Mouse (Mus musculus) testis, postnatal 14 days (tissue): ENCODE data around the gene Cir1.

Source experiments
- DNase-seq: peaks from one replicate; pipeline ENCODE4 v3.0.0; 2021; ENCODE audit warnings: low spot score

Gene Cir1

DNA sequence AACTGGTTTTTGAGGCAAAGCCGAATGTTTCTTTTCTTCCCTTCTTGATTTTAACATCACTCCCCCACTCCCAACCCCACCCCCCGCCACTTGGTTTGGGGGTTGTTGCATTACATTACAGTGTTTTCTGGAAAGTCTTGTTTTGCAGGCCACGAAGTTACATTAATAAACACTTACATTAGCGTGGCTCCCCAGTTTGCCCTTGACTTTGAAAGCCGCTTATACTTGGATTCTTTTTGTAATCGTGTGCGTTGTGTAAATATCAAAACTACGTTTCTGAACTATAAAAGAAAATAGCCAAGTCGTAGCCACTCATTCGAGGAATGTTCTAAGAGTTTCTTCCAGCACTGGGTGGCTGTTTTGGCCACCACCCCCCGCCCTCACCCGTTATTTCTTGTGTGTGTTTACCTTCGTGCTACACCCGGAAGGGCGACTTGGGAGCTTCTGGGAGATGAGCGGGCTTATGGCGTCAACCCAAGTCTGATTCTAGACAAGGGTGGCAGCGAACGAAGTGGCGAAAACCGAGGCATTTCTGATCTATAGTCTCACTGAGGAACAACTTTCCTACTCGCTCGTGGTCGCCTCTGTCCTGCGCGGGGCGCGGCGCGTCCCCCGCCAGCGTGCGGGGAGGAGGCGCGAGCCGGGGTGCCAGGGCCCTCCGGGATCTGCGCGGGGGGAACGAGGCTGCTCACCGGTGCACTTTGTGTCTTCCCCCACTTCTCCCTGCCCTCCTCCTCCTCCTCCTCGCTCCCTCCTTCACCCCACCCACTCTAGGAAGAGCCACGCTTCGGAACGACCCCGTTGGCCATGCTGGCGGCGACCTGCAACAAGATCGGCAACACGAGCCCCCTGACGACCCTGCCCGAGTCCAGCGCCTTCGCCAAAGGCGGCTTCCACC is 39.9 kb downstream of the Cir1 start:
- peak; percentile 21 for DNase-seq

- peak; percentile 85 for DNase-seq
Observed at GRCm38 (mm10) chr2:73271459-73272161, 40.9 kb downstream of the Cir1 start, which contains the start of gene Sp9. Gene Sp9 (plus strand): TSS chr2:73271925.

DNA sequence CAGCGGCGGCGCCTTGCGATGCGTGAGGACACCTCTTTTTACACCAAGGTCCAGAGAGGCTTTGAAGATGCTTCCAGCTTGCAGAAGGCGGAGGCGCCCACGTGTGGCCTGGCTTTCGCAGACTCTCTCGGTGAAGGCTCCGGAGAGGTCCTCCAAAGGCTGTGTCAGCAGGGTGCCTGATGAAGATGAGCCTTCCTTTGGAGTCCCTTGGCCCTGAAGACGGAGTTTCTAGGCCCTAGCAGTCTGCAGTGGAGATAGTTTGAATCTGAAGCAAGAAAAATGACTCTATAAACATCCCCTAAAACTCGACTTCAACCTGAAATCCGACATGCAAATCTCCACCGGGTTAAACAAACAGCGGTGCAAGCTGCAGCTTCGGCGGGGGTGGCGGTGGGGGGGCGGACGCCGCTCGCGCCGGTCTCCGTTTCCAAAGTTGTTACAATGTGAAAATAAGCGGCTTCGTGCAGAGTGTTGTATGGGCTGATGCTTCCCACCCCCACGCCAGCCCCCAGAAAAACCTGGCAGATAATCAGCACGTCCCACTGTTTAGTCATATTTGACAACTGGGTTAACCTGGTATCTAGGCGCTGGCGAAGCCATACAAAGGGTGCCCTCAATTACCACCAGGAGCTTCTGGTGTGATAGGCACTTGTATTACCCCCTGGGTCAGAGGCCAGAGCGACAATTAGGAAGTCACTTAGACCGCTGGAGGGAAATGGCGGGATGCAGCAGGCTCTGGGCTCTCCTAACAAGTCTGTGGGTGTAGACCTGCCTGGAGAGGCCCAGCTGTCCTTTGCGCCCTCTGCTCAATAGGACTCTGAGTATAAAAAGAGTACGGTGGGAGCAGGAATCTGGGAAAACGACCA is 41.7 kb downstream of the Cir1 start:
- DNase-seq, result peak; percentile 47

DNA sequence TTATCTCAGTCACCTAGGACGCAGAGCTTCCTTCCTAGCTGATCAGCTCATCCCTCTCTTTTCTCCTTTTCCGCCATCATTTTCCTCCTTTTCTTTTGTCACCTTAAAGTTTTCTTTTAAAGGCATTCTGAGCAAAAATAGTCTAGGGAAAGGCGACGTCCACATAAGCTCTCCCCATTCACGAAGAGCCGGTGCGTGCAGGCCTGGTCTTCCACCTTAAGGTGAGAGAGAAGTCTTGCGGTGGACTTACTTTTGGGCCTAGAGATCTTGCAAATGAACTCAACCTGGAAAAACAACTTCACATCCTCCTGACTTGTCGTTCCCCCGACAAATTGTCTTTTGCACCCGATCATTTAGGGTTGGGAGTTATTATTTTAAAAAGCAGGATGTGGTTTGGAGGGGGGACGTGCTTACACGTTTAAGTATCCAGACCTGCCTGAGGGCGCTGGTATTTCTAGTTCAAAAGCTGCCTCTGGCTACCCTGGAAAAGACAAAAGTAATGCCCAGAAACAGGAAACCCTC is 42.4 kb downstream of the Cir1 start:
- DNase-seq, result no peak

GRCm38 (mm10) chr2:73269666-73270065 is 42.8 kb downstream of the Cir1 start:
- DNase-seq, result no peak

DNA sequence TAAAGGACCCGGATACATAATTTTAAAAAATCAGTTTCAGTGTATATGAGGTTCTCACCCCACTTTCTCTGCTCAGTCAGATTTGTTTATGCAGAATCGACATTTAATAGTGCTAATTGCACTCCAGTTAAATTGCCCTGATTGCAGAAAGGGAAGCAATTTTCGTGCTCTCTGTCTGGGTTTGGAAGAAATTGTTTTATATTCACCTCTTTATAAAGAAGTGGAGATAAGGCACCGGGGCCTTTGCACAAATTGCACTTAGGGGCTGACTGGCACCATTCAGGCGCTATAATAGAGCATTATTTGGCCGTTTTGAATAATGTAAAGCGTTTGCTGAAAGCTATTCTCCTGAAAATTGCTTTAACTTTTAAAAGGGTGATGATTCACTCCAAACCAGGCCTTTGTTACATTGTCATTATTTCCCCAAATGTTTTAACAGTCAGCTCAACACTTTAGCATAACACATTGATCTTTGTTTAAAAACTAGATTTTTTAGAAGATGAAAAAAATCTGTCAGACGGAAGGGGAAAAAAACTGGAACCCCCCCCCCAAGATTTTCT is 43.6 kb downstream of the Cir1 start:
- DNase-seq, result no peak

- DNase-seq, result no peak
Observed at GRCm38 (mm10) chr2:73268281-73268680, 44.2 kb downstream of the Cir1 start.

DNA sequence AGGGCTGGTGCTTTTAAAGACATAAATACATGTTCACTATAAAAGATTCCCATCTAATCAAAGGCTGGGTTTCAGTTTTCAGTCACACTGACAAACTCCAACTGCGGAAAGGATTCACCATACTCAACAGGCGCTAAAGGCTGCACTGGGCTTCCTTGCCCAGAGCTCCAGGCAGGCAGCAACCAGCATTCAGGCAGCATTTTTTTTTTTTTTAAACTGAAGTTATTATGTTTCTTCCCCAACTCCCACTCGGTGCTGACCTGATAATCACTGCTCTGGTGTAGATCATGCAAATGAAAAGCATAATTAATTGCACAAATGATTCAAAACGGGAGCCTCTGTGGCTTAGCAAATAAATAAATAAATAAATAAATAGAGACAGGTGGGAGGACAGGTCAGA is 44.7 kb downstream of the Cir1 start:
- DNase-seq, result no peak

DNA sequence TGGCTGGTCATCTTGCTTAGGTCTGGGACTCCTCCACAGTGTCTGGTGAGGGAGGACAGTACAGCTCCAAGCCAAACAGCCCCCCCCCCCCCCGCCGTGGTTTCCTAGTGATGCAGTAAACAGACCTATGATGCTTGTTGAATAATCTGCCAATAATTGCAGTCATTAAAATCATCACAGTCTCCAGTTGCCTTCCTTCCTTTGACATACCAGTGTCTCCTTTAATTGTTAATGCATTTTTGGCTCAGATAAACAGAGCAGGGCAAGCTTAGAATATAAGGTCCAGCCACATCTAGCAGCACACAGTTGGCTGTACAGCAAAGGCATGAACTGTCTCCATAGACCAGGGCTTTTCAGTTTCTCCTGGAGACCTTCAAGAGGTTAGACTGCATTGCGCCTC is 45.3 kb downstream of the Cir1 start:
- DNase-seq, result no peak

- no peak for DNase-seq
Observed at GRCm38 (mm10) chr2:73266623-73267022, 45.9 kb downstream of the Cir1 start.

- DNase-seq, result no peak
Observed at GRCm38 (mm10) chr2:73266011-73266410, 46.5 kb downstream of the Cir1 start.

- no peak for DNase-seq
Observed at GRCm38 (mm10) chr2:73264611-73265195, 47.8 kb downstream of the Cir1 start.

DNA sequence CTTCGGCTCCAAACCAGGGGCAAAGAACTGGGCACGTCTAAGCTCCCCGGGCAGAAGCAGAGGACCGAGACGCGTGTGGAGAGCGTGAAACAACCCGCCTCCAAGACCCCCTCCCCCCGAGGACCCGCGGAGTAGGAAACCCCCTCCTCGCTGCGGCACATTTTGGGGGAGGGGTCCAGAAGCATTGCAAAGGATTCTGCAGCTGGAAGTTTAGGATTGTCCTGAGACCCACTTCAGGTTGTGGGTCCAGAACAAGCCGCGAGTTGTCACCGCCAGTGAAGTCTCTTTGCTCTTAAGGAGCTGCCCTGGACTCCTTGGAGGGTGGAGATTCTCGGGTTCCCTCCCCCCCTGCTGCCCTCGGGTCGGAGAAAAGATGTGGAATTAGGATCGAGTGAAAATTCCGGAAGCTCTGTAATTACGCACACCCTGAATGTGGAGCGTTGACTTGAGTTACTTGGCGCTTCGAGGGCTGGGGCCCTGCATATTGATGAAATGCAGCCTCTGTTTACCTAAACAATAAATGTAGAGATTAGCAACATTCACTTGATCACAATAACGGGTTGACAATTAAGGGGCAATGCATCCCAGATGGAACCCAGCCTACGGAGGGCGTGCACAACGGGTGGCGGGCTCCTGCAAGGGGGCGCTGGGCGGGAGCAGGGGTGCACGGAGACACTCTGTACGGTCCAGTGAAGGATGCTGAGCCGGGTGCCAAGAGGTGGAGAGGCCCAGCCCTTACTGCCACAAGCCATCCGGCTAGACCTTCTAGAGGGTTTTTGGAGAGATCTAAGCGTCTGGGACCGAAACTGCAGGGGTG is 48.5 kb downstream of the Cir1 start:
- no peak for DNase-seq

DNA sequence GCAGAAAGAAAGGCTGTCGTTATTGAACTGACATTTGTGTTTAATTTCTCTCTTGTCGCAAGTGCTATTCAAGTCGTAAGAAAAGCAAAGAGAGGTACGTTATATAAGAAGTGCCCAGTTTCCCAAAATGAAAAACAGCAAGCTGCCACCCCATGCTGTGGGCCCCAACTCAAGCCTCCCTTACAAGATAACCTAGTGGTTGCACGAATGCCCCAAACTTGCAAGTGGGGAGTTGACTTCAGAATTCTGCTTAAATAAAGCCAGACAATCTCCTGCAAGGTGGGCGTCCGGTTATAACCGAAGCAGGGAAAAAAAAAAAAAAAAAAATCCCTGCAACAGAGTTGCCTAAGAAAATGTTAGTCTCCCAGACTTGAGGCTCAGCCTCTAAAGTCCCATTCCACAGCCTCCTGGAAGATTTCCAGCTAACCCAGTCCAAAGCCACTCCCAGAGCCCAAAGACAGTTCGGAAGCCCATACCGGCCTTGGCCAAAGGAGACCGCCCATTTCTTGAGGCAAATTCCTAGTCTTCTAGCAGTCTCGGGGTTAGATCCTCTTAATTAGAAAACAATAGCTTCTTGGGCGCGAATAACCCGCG is 49.2 kb downstream of the Cir1 start:
- DNase-seq, result no peak

- DNase-seq, result no peak
Observed at GRCm38 (mm10) chr2:73248701-73249100, 63.8 kb downstream of the Cir1 start.

DNA sequence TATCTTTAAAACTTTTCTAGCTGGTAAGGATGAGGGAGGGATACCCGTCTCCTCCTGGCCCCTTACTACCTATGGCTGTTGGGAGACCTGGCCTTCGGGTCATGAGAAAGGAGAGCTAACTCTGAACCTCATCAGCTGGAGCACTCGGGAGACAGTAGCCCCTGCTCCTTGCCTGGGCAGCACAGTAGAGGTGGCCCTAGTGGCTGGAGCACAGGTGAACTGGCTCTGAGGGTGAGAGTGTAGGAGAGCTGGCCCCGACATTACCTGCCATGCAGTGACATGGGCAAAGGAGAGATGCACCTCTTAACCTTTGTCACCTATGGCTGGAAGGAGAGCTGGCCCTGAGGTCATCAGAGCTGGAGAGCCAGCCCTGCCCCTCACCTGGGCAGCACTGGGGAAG is 71.2 kb downstream of the Cir1 start:
- DNase-seq, result no peak
